Mouse (Mus musculus) MEL (cell line): Measurements from ENCODE around the gene Gpr55. TPM values are rescaled to one million over a fixed set of nuclear protein-coding genes. Genes with fewer than 3 reads are reported as not detected.

Experiments used
- DNase-seq: peaks from one replicate; pipeline ENCODE4 v3.0.0; 2011; ENCODE audit warnings: low read depth, low spot score
- H3K27ac ChIP-seq: 2 replicates; pipeline ENCODE4 v1.5.1; 2012; ENCODE audit warnings: low read depth, mild to moderate bottlenecking, control low read depth, low read length, moderate library complexity; ENCODE audit not compliant: control insufficient read depth
- H3K27me3 ChIP-seq, 2 experiments: fragments of 150-350 bp in 1 of 2; sonication (generic) in 1 of 2; 2 replicates each; pipeline ENCODE4 v1.6.1; 2012; ENCODE audit warnings: low read length in 2 of 2, mild to moderate bottlenecking in 2 of 2, improper control_type of control experiment in 1 of 2, moderate library complexity in 1 of 2; ENCODE audit not compliant: insufficient read depth in 2 of 2, control insufficient read depth in 1 of 2
- H3K36me3 ChIP-seq, 2 experiments: 2 replicates each; pipeline ENCODE4 v1.6.1; 2012 to 2014; ENCODE audit warnings: low read length in 2 of 2, improper control_type of control experiment in 1 of 2, inconsistent platforms in 1 of 2, mild to moderate bottlenecking in 1 of 2; ENCODE audit not compliant: insufficient read depth in 2 of 2, control insufficient read depth in 1 of 2
- H3K4me1 ChIP-seq, 2 experiments: fragments of 150-350 bp in 1 of 2; sonication (generic) in 1 of 2; 2 replicates each; pipeline ENCODE4 v1.6.1; 2012; ENCODE audit warnings: low read length in 2 of 2, improper control_type of control experiment in 1 of 2, mild to moderate bottlenecking in 1 of 2; ENCODE audit not compliant: insufficient read depth in 2 of 2, control insufficient read depth in 1 of 2
- H3K4me3 ChIP-seq, 2 experiments: fragments of 150-350 bp in 1 of 2; sonication (generic) in 1 of 2; 2 replicates each; pipeline ENCODE4 v1.5.1; 2012; ENCODE audit warnings: low read depth in 2 of 2, low read length in 2 of 2, mild to moderate bottlenecking in 2 of 2, moderate library complexity in 2 of 2, control low read depth in 1 of 2, improper control_type of control experiment in 1 of 2; ENCODE audit not compliant: control insufficient read depth in 1 of 2, insufficient read depth in 1 of 2
- H3K79me2 ChIP-seq: 2 replicates; pipeline ENCODE4 v1.6.1; 2012; ENCODE audit warnings: mild to moderate bottlenecking, low read length, moderate library complexity; ENCODE audit not compliant: control insufficient read depth, poor library complexity, insufficient read depth
- H3K9ac ChIP-seq: 2 replicates; pipeline ENCODE4 v1.6.1; 2012; ENCODE audit warnings: low read depth, mild to moderate bottlenecking, control low read depth, low read length, moderate library complexity; ENCODE audit not compliant: control insufficient read depth, poor library complexity, severe bottlenecking
- H3K9me3 ChIP-seq: fragments of 150-350 bp; sonication (generic); replicated peaks from 2 replicates; pipeline ENCODE4 v1.6.1; 2012; ENCODE audit warnings: mild to moderate bottlenecking, low read length, improper control_type of control experiment, moderate library complexity; ENCODE audit not compliant: insufficient read depth
- BHLHE40 ChIP-seq: IDR thresholded peaks from 2 replicates; pipeline ENCODE4 v1.6.1; 2012; ENCODE audit warnings: low read depth, mild to moderate bottlenecking, inconsistent platforms, low read length, improper control_type of control experiment, borderline replicate concordance
- CHD2 ChIP-seq: IDR thresholded peaks from 2 replicates; pipeline ENCODE4 v1.6.1; 2011; ENCODE audit warnings: low read length, improper control_type of control experiment
- E2F4 ChIP-seq: IDR thresholded peaks from 2 replicates; pipeline ENCODE4 v1.6.1; 2011; ENCODE audit warnings: low read depth, low read length, improper control_type of control experiment, borderline replicate concordance
- ETS1 ChIP-seq: IDR thresholded peaks from 2 replicates; pipeline ENCODE4 v1.6.1; 2012; ENCODE audit warnings: low read depth, mild to moderate bottlenecking, inconsistent platforms, low read length, improper control_type of control experiment, moderate library complexity
- NRF1 ChIP-seq: IDR thresholded peaks from 2 replicates; pipeline ENCODE4 v1.6.1; 2014; ENCODE audit warnings: low read depth, mild to moderate bottlenecking, inconsistent platforms, low read length, improper control_type of control experiment, moderate library complexity; ENCODE audit not compliant: poor library complexity, insufficient read depth, severe bottlenecking
- POLR2AphosphoS5 ChIP-seq: IDR thresholded peaks from 2 replicates; pipeline ENCODE4 v1.6.1; 2012; ENCODE audit warnings: low read depth, borderline replicate concordance, mild to moderate bottlenecking, inconsistent platforms, low read length, moderate library complexity, mixed read lengths
- SIN3A ChIP-seq: IDR thresholded peaks from 2 replicates; pipeline ENCODE4 v1.6.1; 2012; ENCODE audit warnings: low read length, improper control_type of control experiment, inconsistent platforms
- SMC3 ChIP-seq: IDR thresholded peaks from 2 replicates; pipeline ENCODE4 v1.6.1; 2011; ENCODE audit warnings: low read depth, low read length, improper control_type of control experiment
- TAL1 ChIP-seq: IDR thresholded peaks from 2 replicates; pipeline ENCODE4 v1.6.1; 2012; ENCODE audit warnings: mild to moderate bottlenecking, inconsistent platforms, low read length, moderate library complexity, mixed read lengths
- USF1 ChIP-seq: IDR thresholded peaks from 2 replicates; pipeline ENCODE4 v1.6.1; 2014; ENCODE audit warnings: low read depth, mild to moderate bottlenecking, inconsistent platforms, low read length, improper control_type of control experiment, moderate library complexity
- USF2 ChIP-seq, 2 experiments: IDR thresholded peaks; 2 replicates each; pipeline ENCODE4 v1.6.1; 2011 to 2012; ENCODE audit warnings: improper control_type of control experiment in 2 of 2, low read length in 2 of 2, borderline replicate concordance in 1 of 2, inconsistent platforms in 1 of 2, low read depth in 1 of 2, mild to moderate bottlenecking in 1 of 2; ENCODE audit not compliant: insufficient read depth in 1 of 2
- ZNF384 ChIP-seq: IDR thresholded peaks from 2 replicates; pipeline ENCODE4 v1.6.1; 2012; ENCODE audit warnings: low read depth, mild to moderate bottlenecking, inconsistent platforms, low read length, improper control_type of control experiment
- polyA plus RNA-seq, 2 experiments: library from polyadenylated mRNA; stranded (reverse) in 1 of 2; unstranded in 1 of 2; fragments of >175 nt in 1 of 2; fragments of >200 nt in 1 of 2; gene quantifications; 2 replicates each; pipeline versions ENCODE4 v1.2.1 to v1.2.4; 2012; ENCODE audit warnings: low replicate concordance in 2 of 2, low read depth in 1 of 2; ENCODE audit not compliant: insufficient read length in 2 of 2, insufficient read depth in 1 of 2, missing spikeins in 1 of 2
- total RNA-seq: library from RNA; depleted of rRNA; stranded (reverse); fragments of 300-350 nt; gene quantifications from 2 replicates; pipeline ENCODE4 v1.2.3, GENCODE M21; 2012

Gpr55 gene
- total and polyA plus RNA-seq, 3 experiments: 0.01 to 0.04 TPM; not detected in 1

- TF ChIP-seq ZNF384: no peak
- no peak for TF ChIP-seq CHD2
- no peak for TF ChIP-seq TAL1
Observed at GRCm38 (mm10) chr1:85949085-85949684, 11.6 kb downstream of the Gpr55 start (continued).

GRCm38 (mm10) chr1:85942318-85942717 lies 18.5 kb downstream of the Gpr55 start:
- Histone ChIP-seq H3K36me3 (no peaks in the 10 kb centered on the region), H3K4me1 (no peaks in the 10 kb centered on the region), H3K9me3 (no peaks in the 10 kb centered on the region), H3K79me2 (no peaks in the 10 kb centered on the region), H3K27ac (no peak overlapping the region), H3K27me3 (peaks cover 0 to 5% of the 10 kb centered on the region in 2 experiments; a peak in 2 of 4 replicates), H3K9ac (no peak overlapping the region), H3K4me3 (no peak overlapping the region)
- TF ChIP-seq NRF1 (no peak), POLR2AphosphoS5 (no peak)
- DNase-seq: no peak

- no peak for TF ChIP-seq ETS1
- TF ChIP-seq SIN3A: no peak
- no peak for TF ChIP-seq TAL1
- no peak for TF ChIP-seq BHLHE40
- no peak for TF ChIP-seq E2F4
- no peak for TF ChIP-seq USF2 (IDR thresholded peaks at IDR 0.05; ENCODE audit: borderline replicate concordance in 1 of 2, insufficient read depth in 1 of 2, low read depth in 1 of 2, low read length in 2 of 2)
- no peak for TF ChIP-seq SMC3
- no peak for TF ChIP-seq ZNF384
- no peak for TF ChIP-seq USF1
- H3K79me2 ChIP-seq: no peaks in the 10 kb centered on the region
- no peak overlapping the region for H3K4me3 ChIP-seq
- H3K9ac ChIP-seq: no peak overlapping the region
- H3K36me3 ChIP-seq: no peaks in the 10 kb centered on the region
- no peak for DNase-seq
- no peaks in the 10 kb centered on the region for H3K4me1 ChIP-seq
- H3K27me3 ChIP-seq: peaks cover 0 to 7% of the 10 kb centered on the region in 2 experiments; a peak in 1 of 4 replicates
- H3K27ac ChIP-seq: no peak overlapping the region
- H3K9me3 ChIP-seq: no peaks in the 10 kb centered on the region
Observed at GRCm38 (mm10) chr1:85937323-85937722, 23.5 kb downstream of the Gpr55 start.
